Mouse (Mus musculus) midbrain, embryonic 14.5 days (tissue): ENCODE results near the gene Rasd1. TPM values are rescaled to one million over a fixed set of nuclear protein-coding genes. Genes with fewer than 3 reads are reported as not detected.

Experiments used
- ATAC-seq: fragments of 200-750 bp; cut with Nextera tagmentation; 2 replicates; pipeline ENCODE4 v1.8.0; 2017; ENCODE audit warnings: moderate number of reproducible peaks, moderate library complexity; ENCODE audit not compliant: low FRiP score, low TSS enrichment
- DNase-seq: peaks from one replicate; pipeline ENCODE4 v3.0.0-alpha.2; 2015
- H3K27ac ChIP-seq: fragments of 300-500 bp; sonication (generic); replicated peaks from 2 replicates; pipeline ENCODE4 v1.5.1; 2014; ENCODE audit warnings: mild to moderate bottlenecking, low read depth, low read length, moderate library complexity
- H3K27me3 ChIP-seq: fragments of 300-500 bp; sonication (generic); 2 replicates; pipeline ENCODE4 v1.6.1; 2014; ENCODE audit warnings: low read length, control low read depth, mixed read lengths; ENCODE audit not compliant: control insufficient read depth, insufficient read depth
- H3K36me3 ChIP-seq: fragments of 300-500 bp; sonication (generic); 2 replicates; pipeline ENCODE4 v1.6.1; 2014; ENCODE audit warnings: low read length, control low read depth; ENCODE audit not compliant: control insufficient read depth, insufficient read depth
- H3K4me1 ChIP-seq: fragments of 300-500 bp; sonication (generic); 2 replicates; pipeline ENCODE4 v1.6.1; 2014; ENCODE audit warnings: mild to moderate bottlenecking, antibody characterized with exemption, low read length, control low read depth; ENCODE audit not compliant: control insufficient read depth, insufficient read depth
- H3K4me2 ChIP-seq: fragments of 300-500 bp; sonication (generic); 2 replicates; pipeline ENCODE4 v1.6.1; 2014; ENCODE audit warnings: mild to moderate bottlenecking, low read length, moderate library complexity
- H3K4me3 ChIP-seq: fragments of 300-500 bp; sonication (generic); replicated peaks from 2 replicates; pipeline ENCODE4 v1.5.1; 2014; ENCODE audit warnings: low read depth, low read length
- H3K9ac ChIP-seq: fragments of 300-500 bp; sonication (generic); replicated peaks from 2 replicates; pipeline ENCODE4 v1.6.1; 2014; ENCODE audit warnings: mild to moderate bottlenecking, low read length, moderate library complexity
- H3K9me3 ChIP-seq: fragments of 300-500 bp; sonication (generic); 2 replicates; pipeline ENCODE4 v1.6.1; 2016; ENCODE audit warnings: low read length, control low read depth, mixed read lengths; ENCODE audit not compliant: control insufficient read depth
- WGBS: fragments of 180-500 bp; shearing (Covaris S2); extraction: QIAGEN DNeasy Blood & Tissue Kit; methylation state at CpG from one replicate; pipeline ENCODE4 v1.1.7; 2014; 5-methylcytosine and 5-hydroxymethylcytosine counted together
- polyA plus RNA-seq: library from polyadenylated mRNA; unstranded; fragments of >200 nt; fragmentation: Nextera tagmentation; extraction: Ambion mirVana; gene quantifications from 2 replicates; pipeline ENCODE4 v1.2.1, GENCODE M21; 2014

The Rasd1 gene
- polyA plus RNA-seq, 1 experiment from 2014 or later: 0.51 TPM

- H3K4me3 ChIP-seq: no peak overlapping the region
- no peak overlapping the region for H3K4me2 ChIP-seq
- DNase-seq (no peak), ATAC-seq (no peak)
- H3K36me3 ChIP-seq: no peaks in the 10 kb centered on the region
- 85% methylated on average over 1 of the region's 1 CpGs for WGBS
- H3K9ac ChIP-seq: no peak overlapping the region
- no peak overlapping the region for H3K27ac ChIP-seq
- no peaks in the 10 kb centered on the region for H3K4me1 ChIP-seq
- H3K9me3 ChIP-seq: no peaks in the 10 kb centered on the region
- no peaks in the 10 kb centered on the region for H3K27me3 ChIP-seq
These were observed 24.7 kb upstream of the Rasd1 start for GRCm38 (mm10) chr11:59989406-59989805.

- no peak overlapping the region for H3K9ac ChIP-seq
- no peaks in the 10 kb centered on the region for H3K36me3 ChIP-seq
- no peak for ATAC-seq
- H3K27me3 ChIP-seq: no peaks in the 10 kb centered on the region
- DNase-seq: no peak
- H3K27ac ChIP-seq: no peak overlapping the region
- no peak overlapping the region for H3K4me3 ChIP-seq
- no peaks in the 10 kb centered on the region for H3K4me1 ChIP-seq
- H3K9me3 ChIP-seq: no peaks in the 10 kb centered on the region
- no peak overlapping the region for H3K4me2 ChIP-seq
- 76% methylated on average over 5 of the region's 5 CpGs for WGBS
These were observed 13.1 kb upstream of the Rasd1 start for GRCm38 (mm10) chr11:59977831-59978230.

- H3K27me3 ChIP-seq: no peaks in the 10 kb centered on the region
- H3K4me1 ChIP-seq: no peaks in the 10 kb centered on the region
- H3K4me2 ChIP-seq: no peak overlapping the region
- no peak overlapping the region for H3K9ac ChIP-seq
- 14% methylated on average over 10 of the region's 10 CpGs for WGBS
- H3K36me3 ChIP-seq: no peaks in the 10 kb centered on the region
- no peak overlapping the region for H3K4me3 ChIP-seq
- DNase-seq (no peak), ATAC-seq (no peak)
- no peaks in the 10 kb centered on the region for H3K9me3 ChIP-seq
- H3K27ac ChIP-seq: no peak overlapping the region
These were observed 10.5 kb upstream of the Rasd1 start for GRCm38 (mm10) chr11:59975241-59975640.

GRCm38 (mm10) chr11:59973389-59973788, 8.6 kb upstream of the Rasd1 start:
- H3K9ac ChIP-seq: no peak overlapping the region
- no peaks in the 10 kb centered on the region for H3K9me3 ChIP-seq
- H3K36me3 ChIP-seq: no peaks in the 10 kb centered on the region
- ATAC-seq (no peak), DNase-seq (no peak)
- no peaks in the 10 kb centered on the region for H3K4me1 ChIP-seq
- 77% methylated on average over 5 of the region's 5 CpGs for WGBS
- H3K4me3 ChIP-seq: no peak overlapping the region
- no peak overlapping the region for H3K4me2 ChIP-seq
- H3K27ac ChIP-seq: no peak overlapping the region
- H3K27me3 ChIP-seq: no peaks in the 10 kb centered on the region

- H3K9ac ChIP-seq: no peak overlapping the region
- WGBS: 36% methylated on average over 2 of the region's 2 CpGs
- H3K27me3 ChIP-seq: no peaks in the 10 kb centered on the region
- H3K9me3 ChIP-seq: no peaks in the 10 kb centered on the region
- no peak overlapping the region for H3K27ac ChIP-seq
- no peak for ATAC-seq
- no peak overlapping the region for H3K4me2 ChIP-seq
- H3K4me1 ChIP-seq: no peaks in the 10 kb centered on the region
- no peaks in the 10 kb centered on the region for H3K36me3 ChIP-seq
- no peak overlapping the region for H3K4me3 ChIP-seq
- no peak for DNase-seq
These were observed 6.9 kb upstream of the Rasd1 start for GRCm38 (mm10) chr11:59971691-59972090.

- 83% methylated on average over 5 of the region's 5 CpGs for whole genome bisulfite sequencing
- H3K27me3 ChIP-seq: no peaks in the 10 kb centered on the region
- no peak for DNase-seq
These were observed 6.0 kb upstream of the Rasd1 start for GRCm38 (mm10) chr11:59970780-59971179.

GRCm38 (mm10) chr11:59967765-59968164, 3.0 kb upstream of the Rasd1 start:
- Histone ChIP-seq H3K4me1 (peaks cover 19% of the 10 kb centered on the region), H3K4me3 (no peak overlapping the region), H3K36me3 (no peaks in the 10 kb centered on the region), H3K4me2 (no peak overlapping the region), H3K27ac (no peak overlapping the region), H3K27me3 (peaks cover 17% of the 10 kb centered on the region), H3K9ac (no peak overlapping the region), H3K9me3 (no peaks in the 10 kb centered on the region)
- no peak for DNase-seq
- no peak for ATAC-seq
- 71% methylated on average over 1 of the region's 1 CpGs for WGBS

More at GRCm38 (mm10) chr11:59970780-59971179, 6.0 kb upstream of the Rasd1 start:
- H3K4me2 ChIP-seq: no peak overlapping the region
- H3K36me3 ChIP-seq: no peaks in the 10 kb centered on the region
- no peak for ATAC-seq
- no peak overlapping the region for H3K4me3 ChIP-seq
- no peak overlapping the region for H3K27ac ChIP-seq
- H3K9me3 ChIP-seq: no peaks in the 10 kb centered on the region
- H3K4me1 ChIP-seq: no peaks in the 10 kb centered on the region
- no peak overlapping the region for H3K9ac ChIP-seq

- 56% methylated on average over 4 of the region's 4 CpGs for WGBS
- H3K4me3 ChIP-seq: no peak overlapping the region
- H3K4me2 ChIP-seq: no peak overlapping the region
- H3K27me3 ChIP-seq: peaks cover 21% of the 10 kb centered on the region
- peaks cover 19% of the 10 kb centered on the region for H3K4me1 ChIP-seq
- H3K9ac ChIP-seq: no peak overlapping the region
- H3K36me3 ChIP-seq: peaks cover 6% of the 10 kb centered on the region
- H3K9me3 ChIP-seq: no peaks in the 10 kb centered on the region
- ATAC-seq (no peak), DNase-seq (no peak)
- no peak overlapping the region for H3K27ac ChIP-seq
These were observed 1.3 kb upstream of the Rasd1 start for GRCm38 (mm10) chr11:59966102-59966483.

GRCm38 (mm10) chr11:59965227-59966101, 720 bp upstream of the Rasd1 start:
- peaks cover 21% of the 10 kb centered on the region for H3K27me3 ChIP-seq
- WGBS: 38% methylated on average over 25 of the region's 25 CpGs
- peak overlapping the region; percentile 37 for H3K4me3 ChIP-seq
- H3K9me3 ChIP-seq: no peaks in the 10 kb centered on the region
- peaks cover 12% of the 10 kb centered on the region for H3K36me3 ChIP-seq
- H3K27ac ChIP-seq: no peak overlapping the region
- H3K4me1 ChIP-seq: peaks cover 19% of the 10 kb centered on the region
- H3K9ac ChIP-seq: peak overlapping the region; percentile 45; the same call in 1 of the 2 replicates
- DNase-seq (peak; percentile 86), ATAC-seq (peak; percentile 48; the same call in 1 of the 2 replicates)
- H3K4me2 ChIP-seq: peak overlapping the region; percentile 81
